Mouse (Mus musculus): ENCODE results near the gene Hgf.

GRCm38 (mm10) chr5:16647701-16648100 is 94.4 kb downstream of the Hgf start:
- TF ChIP-seq CTCF (IDR thresholded peaks at IDR 0.05; ENCODE audit: low read depth) (no peak), EP300 (IDR thresholded peaks at IDR 0.05; ENCODE audit: low read depth) (no peak)

Measured in heart, postnatal 0 days (tissue).